Mouse (Mus musculus): ENCODE data around the gene Dcp1b.

DNA sequence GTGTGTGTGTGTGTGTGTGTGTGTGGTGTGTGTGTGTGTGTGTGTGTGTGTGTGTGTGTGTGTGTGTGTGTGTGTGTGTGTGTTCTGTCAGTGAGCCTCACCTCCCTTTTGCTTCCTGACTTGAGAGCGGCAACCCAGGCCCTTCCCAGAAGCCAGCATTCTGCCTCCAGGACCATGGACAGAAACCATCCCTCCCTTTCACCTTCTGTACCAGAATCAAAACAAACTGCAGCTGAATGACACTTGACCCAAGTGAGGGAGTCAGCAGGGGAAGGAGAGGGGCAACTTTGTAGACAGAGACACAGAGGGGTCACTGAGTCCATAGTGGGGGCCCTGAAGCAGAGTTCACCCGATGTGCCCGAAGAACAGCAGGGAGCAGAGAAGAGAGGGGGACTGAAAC, 58.0 kb downstream of the Dcp1b start:
- TF ChIP-seq POLR2A (IDR thresholded peaks at IDR 0.05; ENCODE audit: low read depth, low read length) = no peak
- TF ChIP-seq CTCF (IDR thresholded peaks at IDR 0.05; ENCODE audit: extremely low read depth, insufficient read length, insufficient replicate concordance, low read depth, low read length) = no peak
